Mouse (Mus musculus) left cerebral cortex, adult 18-20 months (tissue): Measurements from ENCODE around the gene Wbp11. TPM values are rescaled to one million over a fixed set of nuclear protein-coding genes. Genes with fewer than 3 reads are reported as not detected.

ENCODE experiments used
- DNase-seq, 2 experiments: peaks; one replicate each; pipeline ENCODE4 v3.0.0; 2021 to 2022; ENCODE audit warnings: low spot score in 2 of 2, mixed read lengths in 1 of 2
- long read RNA-seq, 2 experiments: library from polyadenylated mRNA; stranded (forward); transcript quantifications; one replicate each; pipeline ENCODE4 v2.0.0; 2021
- total RNA-seq, 2 experiments: library from RNA; stranded (reverse); gene quantifications; 2 replicates each; pipeline ENCODE4 v1.2.3; 2021

The Wbp11 gene
- total RNA-seq = 100 to 1,000 TPM; 109 to 111 TPM
- long read RNA-seq, experiment 1, transcript Wbp11-201 (12 exons, 2,739 nt) = major isoform, 154 of 208 reads
- long read RNA-seq, experiment 1, partial matches to known transcripts = 13 of 208 reads
- long read RNA-seq, experiment 1, other reads (novel, unspliced or antisense) = 41 of 208 reads
- long read RNA-seq, experiment 2, transcript Wbp11-201 (12 exons, 2,739 nt) = major isoform, 99 of 151 reads
- long read RNA-seq, experiment 2, partial matches to known transcripts = 24 of 151 reads
- long read RNA-seq, experiment 2, other reads (novel, unspliced or antisense) = 28 of 151 reads

- DNase-seq = peak; percentile 95 to 97
Measured at GRCm38 (mm10) chr6:136827881-136828561, at the start of gene Wbp11. Wbp11 (minus strand) TSS chr6:136828233.

- DNase-seq = peak; percentile 63 to 72
Measured at GRCm38 (mm10) chr6:136875670-136876069, 47.6 kb upstream of the Wbp11 start, which contains the start of gene Mgp. Mgp (minus strand) TSS chr6:136875823.

GRCm38 (mm10) chr6:136874599-136874998, 46.6 kb upstream of the Wbp11 start:
- DNase-seq = peak; percentile 30 to 38

- no peak for DNase-seq
Measured at GRCm38 (mm10) chr6:136868921-136869320, 40.9 kb upstream of the Wbp11 start.

- no peak for DNase-seq
Measured at GRCm38 (mm10) chr6:136866150-136866549, 38.1 kb upstream of the Wbp11 start.

GRCm38 (mm10) chr6:136865360-136865759, 37.3 kb upstream of the Wbp11 start:
- no peak for DNase-seq

- peak in 1 of 2 experiments; percentile 24 for DNase-seq
Measured at GRCm38 (mm10) chr6:136861020-136861419, 33.0 kb upstream of the Wbp11 start.

GRCm38 (mm10) chr6:136858420-136858819, 30.4 kb upstream of the Wbp11 start:
- DNase-seq = no peak

GRCm38 (mm10) chr6:136857873-136858260, 29.8 kb upstream of the Wbp11 start:
- no peak for DNase-seq

GRCm38 (mm10) chr6:136857186-136857872, 29.3 kb upstream of the Wbp11 start, which contains the start of gene Art4:
Art4 (minus strand) TSS chr6:136857733.
- DNase-seq = no peak

- no peak for DNase-seq
Measured at GRCm38 (mm10) chr6:136856071-136856636, 28.1 kb upstream of the Wbp11 start.

GRCm38 (mm10) chr6:136855183-136855582, 27.1 kb upstream of the Wbp11 start:
- no peak for DNase-seq

GRCm38 (mm10) chr6:136854361-136854781, 26.3 kb upstream of the Wbp11 start:
- DNase-seq = no peak

GRCm38 (mm10) chr6:136852762-136853161, 24.7 kb upstream of the Wbp11 start:
- DNase-seq = no peak

GRCm38 (mm10) chr6:136852348-136852747, 24.3 kb upstream of the Wbp11 start:
- DNase-seq = no peak

- DNase-seq = no peak
Measured at GRCm38 (mm10) chr6:136850267-136850666, 22.2 kb upstream of the Wbp11 start.

- no peak for DNase-seq
Measured at GRCm38 (mm10) chr6:136848971-136849370, 20.9 kb upstream of the Wbp11 start.

- no peak for DNase-seq
Measured at GRCm38 (mm10) chr6:136848399-136848798, 20.4 kb upstream of the Wbp11 start.

GRCm38 (mm10) chr6:136847790-136848189, 19.8 kb upstream of the Wbp11 start:
- peak; percentile 42 to 55 for DNase-seq

GRCm38 (mm10) chr6:136847267-136847666, 19.2 kb upstream of the Wbp11 start:
- no peak for DNase-seq

- DNase-seq = no peak
Measured at GRCm38 (mm10) chr6:136845706-136846480, 17.9 kb upstream of the Wbp11 start.
